Mouse (Mus musculus) ES-Bruce4 (cell line): ENCODE data around the gene BC049715. TPM values are rescaled to one million over a fixed set of nuclear protein-coding genes. Genes with fewer than 3 reads are reported as not detected.

Experiments
- H3K27ac ChIP-seq: 2 replicates; pipeline ENCODE4 v1.5.1; 2012; ENCODE audit warnings: low read length, inconsistent platforms; ENCODE audit not compliant: insufficient read depth
- H3K27me3 ChIP-seq: 2 replicates; pipeline ENCODE4 v1.6.1; 2012; ENCODE audit warnings: mild to moderate bottlenecking, low read length, inconsistent platforms; ENCODE audit not compliant: control insufficient read depth, poor library complexity, insufficient read depth, severe bottlenecking
- H3K36me3 ChIP-seq: 2 replicates; pipeline ENCODE4 v1.6.1; 2012; ENCODE audit warnings: inconsistent platforms, mild to moderate bottlenecking, low read length, moderate library complexity; ENCODE audit not compliant: control insufficient read depth, poor library complexity, insufficient read depth, severe bottlenecking
- H3K4me1 ChIP-seq: one replicate; pipeline ENCODE4 v1.8.1; 2011; ENCODE audit warnings: low read length; ENCODE audit not compliant: control insufficient read depth, insufficient read depth
- H3K4me3 ChIP-seq: 2 replicates; pipeline ENCODE4 v1.5.1; 2011; ENCODE audit warnings: low read depth, mild to moderate bottlenecking, low read length
- H3K9ac ChIP-seq: 2 replicates; pipeline ENCODE4 v1.6.1; 2012; ENCODE audit warnings: low read depth, mild to moderate bottlenecking, inconsistent platforms; ENCODE audit not compliant: poor library complexity, severe bottlenecking
- H3K9me3 ChIP-seq: replicated peaks from 2 replicates; pipeline ENCODE4 v1.6.1; 2012; ENCODE audit warnings: mild to moderate bottlenecking, low read length, inconsistent platforms; ENCODE audit not compliant: control insufficient read depth, poor library complexity, insufficient read depth, severe bottlenecking
- CTCF ChIP-seq: IDR thresholded peaks from one replicate; pipeline ENCODE4 v1.8.1; 2011; ENCODE audit warnings: low read depth, low read length
- EP300 ChIP-seq: IDR thresholded peaks from 2 replicates; pipeline ENCODE4 v1.6.1; 2011; ENCODE audit warnings: low read depth, low read length; ENCODE audit not compliant: insufficient read depth
- POLR2A ChIP-seq: IDR thresholded peaks from one replicate; pipeline ENCODE4 v1.8.1; 2011; ENCODE audit warnings: low read length; ENCODE audit not compliant: insufficient read depth
- polyA plus RNA-seq: library from polyadenylated mRNA; stranded (reverse); fragments of >200 nt; gene quantifications from 2 replicates; pipeline ENCODE4 v1.2.4, GENCODE M21; 2011; ENCODE audit warnings: low read depth; ENCODE audit not compliant: missing spikeins, insufficient read depth, insufficient read length

Gene BC049715
- polyA plus RNA-seq, 1 experiment = 0.25 TPM

GRCm38 (mm10) chr6:136809673-136810072, 17.8 kb upstream of the BC049715 start:
- Histone ChIP-seq H3K4me3 (peak overlapping the region; percentile 77), H3K27ac (no peak overlapping the region), H3K9ac (peak overlapping the region; percentile 76), H3K4me1 (peaks cover 8% of the 10 kb centered on the region), H3K27me3 (no peaks in the 10 kb centered on the region), H3K9me3 (no peaks in the 10 kb centered on the region), H3K36me3 (peaks cover 22% of the 10 kb centered on the region)
- no peak for TF ChIP-seq POLR2A

- peaks cover 35% of the 10 kb centered on the region for H3K36me3 ChIP-seq
- TF ChIP-seq POLR2A (no peak), CTCF (no peak), EP300 (no peak)
Observed at GRCm38 (mm10) chr6:136811196-136811595, 16.2 kb upstream of the BC049715 start.

GRCm38 (mm10) chr6:136813117-136813516, 14.3 kb upstream of the BC049715 start:
- no peak overlapping the region for H3K27ac ChIP-seq
- TF ChIP-seq POLR2A (no peak), CTCF (peak; percentile 41)
- H3K36me3 ChIP-seq = peaks cover 50% of the 10 kb centered on the region
- H3K9me3 ChIP-seq = no peaks in the 10 kb centered on the region
- no peaks in the 10 kb centered on the region for H3K27me3 ChIP-seq
- H3K4me3 ChIP-seq = no peak overlapping the region
- peaks cover 3% of the 10 kb centered on the region for H3K4me1 ChIP-seq
- no peak overlapping the region for H3K9ac ChIP-seq

More at GRCm38 (mm10) chr6:136811196-136811595, 16.2 kb upstream of the BC049715 start:
- no peaks in the 10 kb centered on the region for H3K9me3 ChIP-seq
- peaks cover 8% of the 10 kb centered on the region for H3K4me1 ChIP-seq
- H3K27me3 ChIP-seq = no peaks in the 10 kb centered on the region
- H3K9ac ChIP-seq = no peak overlapping the region
- H3K27ac ChIP-seq = peak overlapping the region; percentile 5; the same call in 1 of the 2 replicates
- no peak overlapping the region for H3K4me3 ChIP-seq

GRCm38 (mm10) chr6:136815381-136815780, 12.0 kb upstream of the BC049715 start:
- no peaks in the 10 kb centered on the region for H3K27me3 ChIP-seq
- no peaks in the 10 kb centered on the region for H3K9me3 ChIP-seq
- H3K9ac ChIP-seq = no peak overlapping the region
- peaks cover 2% of the 10 kb centered on the region for H3K4me1 ChIP-seq
- no peak overlapping the region for H3K4me3 ChIP-seq
- no peak overlapping the region for H3K27ac ChIP-seq
- H3K36me3 ChIP-seq = peaks cover 63% of the 10 kb centered on the region
- TF ChIP-seq POLR2A (no peak), EP300 (no peak)

GRCm38 (mm10) chr6:136816826-136817225, 10.6 kb upstream of the BC049715 start:
- Histone ChIP-seq H3K4me1 (peaks cover 2% of the 10 kb centered on the region), H3K27me3 (no peaks in the 10 kb centered on the region), H3K27ac (no peak overlapping the region), H3K36me3 (peaks cover 77% of the 10 kb centered on the region), H3K9ac (no peak overlapping the region), H3K9me3 (no peaks in the 10 kb centered on the region), H3K4me3 (no peak overlapping the region)
- no peak for TF ChIP-seq EP300
- TF ChIP-seq CTCF = no peak
- no peak for TF ChIP-seq POLR2A

- no peak for TF ChIP-seq CTCF
- TF ChIP-seq POLR2A = no peak
- no peak for TF ChIP-seq EP300
- H3K27ac ChIP-seq = no peak overlapping the region
- H3K27me3 ChIP-seq = no peaks in the 10 kb centered on the region
- H3K9me3 ChIP-seq = no peaks in the 10 kb centered on the region
- no peak overlapping the region for H3K4me3 ChIP-seq
- H3K9ac ChIP-seq = no peak overlapping the region
- peaks cover 83% of the 10 kb centered on the region for H3K36me3 ChIP-seq
- H3K4me1 ChIP-seq = no peaks in the 10 kb centered on the region
Observed at GRCm38 (mm10) chr6:136817549-136817948, 9.9 kb upstream of the BC049715 start.
